Mouse (Mus musculus): ENCODE data around the gene Rgs10. TPM values are rescaled to one million over a fixed set of nuclear protein-coding genes. Genes with fewer than 3 reads are reported as not detected.

Rgs10 gene
- total and polyA plus RNA-seq, 3 experiments = 5.4 to 7.4 (median 6.5) TPM

- in situ Hi-C loops (cut with MboI; ENCODE audit: low pct_ligation_motif_present, low pct_unique_long_range_greater_than_20kb, low sequenced_read_pairs) = no loop called here
- dilution Hi-C loops (cut with MboI; ENCODE audit: extremely low pct_ligation_motif_present, extremely low pct_unique_long_range_greater_than_20kb, low sequenced_read_pairs) = no loop called here
- H3K27me3 ChIP-seq (replicated peaks) = peaks cover 14% of the 10 kb centered on the region
- no peak overlapping the region for H3K4me3 ChIP-seq (replicated peaks in 1 of 3; ENCODE audit: low read depth in 2 of 3, low read length in 2 of 3, poor library complexity in 1 of 3)
- H3K4me1 ChIP-seq (ENCODE audit: control insufficient read depth in 1 of 2, insufficient read depth in 2 of 2) = peaks cover 3 to 12% of the 10 kb centered on the region in 2 experiments; a peak in 2 of 4 replicates
- no peak for TF ChIP-seq MXI1 (IDR thresholded peaks at IDR 0.05; ENCODE audit: low read depth, low read length)
- H3K36me3 ChIP-seq (replicated peaks in 1 of 2; ENCODE audit: control insufficient read depth in 1 of 2, insufficient read depth in 1 of 2, low read length in 1 of 2) = no peaks in the 10 kb centered on the region
- no peak overlapping the region for H3K27ac ChIP-seq (ENCODE audit: insufficient read depth, low read depth)
- H3K9ac ChIP-seq (ENCODE audit: insufficient read depth, low read depth) = no peak overlapping the region
- no peak overlapping the region for H3K4me2 ChIP-seq (ENCODE audit: insufficient read depth, low read depth, poor library complexity, severe bottlenecking)
- no peak for DNase-seq (ENCODE audit: extremely low read depth)
- H3K9me3 ChIP-seq (replicated peaks; ENCODE audit: low read length) = no peaks in the 10 kb centered on the region
- no peaks in the 10 kb centered on the region for H3K79me2 ChIP-seq (replicated peaks; ENCODE audit: control insufficient read depth, extremely low read depth, insufficient read depth, poor library complexity, severe bottlenecking)
These were observed 93.6 kb downstream of the Rgs10 start for GRCm38 (mm10) chr7:128324977-128325376.

Other genes with a start within 250 kb of the Rgs10 start
- 1.0 and 4.1 TPM in 2 replicates for gene Cox6a2, start 212.4 kb downstream of the Rgs10 start, total RNA-seq (2012; rRNA removed)
- gene Cox6a2, start 212.4 kb downstream of the Rgs10 start, total RNA-seq (2014; rRNA removed) = 0.43 and 1.1 TPM in 2 replicates
- gene Cox6a2, start 212.4 kb downstream of the Rgs10 start, polyA plus RNA-seq (2012; ENCODE audit: insufficient read length, low read depth) = 0.70 and 0.98 TPM in 2 replicates
- 10.7 and 11.6 TPM in 2 replicates for gene Armc5, start 181.4 kb downstream of the Rgs10 start, total RNA-seq (2012; rRNA removed)
- gene Armc5, start 181.4 kb downstream of the Rgs10 start, total RNA-seq (2014; rRNA removed) = 5.0 and 6.0 TPM in 2 replicates
- gene Armc5, start 181.4 kb downstream of the Rgs10 start, polyA plus RNA-seq (2012; ENCODE audit: insufficient read length, low read depth) = 12.2 and 14.4 TPM in 2 replicates
- 3.2 TPM in 2 replicates for gene 9130023H24Rik, start 180.7 kb downstream of the Rgs10 start, total RNA-seq (2012; rRNA removed)
- gene 9130023H24Rik, start 180.7 kb downstream of the Rgs10 start, total RNA-seq (2014; rRNA removed) = 2.1 and 2.2 TPM in 2 replicates
- 1.7 and 2.1 TPM in 2 replicates for gene 9130023H24Rik, start 180.7 kb downstream of the Rgs10 start, polyA plus RNA-seq (2012; ENCODE audit: insufficient read length, low read depth)
- gene Tgfb1i1, start 171.9 kb downstream of the Rgs10 start, total RNA-seq (2012; rRNA removed) = 0.17 TPM in 1 of 2 replicates, not detected in the other
- gene Tgfb1i1, start 171.9 kb downstream of the Rgs10 start, total RNA-seq (2014; rRNA removed) = not detected in 2 replicates
- 0.36 and 0.55 TPM in 2 replicates for gene Tgfb1i1, start 171.9 kb downstream of the Rgs10 start, polyA plus RNA-seq (2012; ENCODE audit: insufficient read length, low read depth)
- gene Slc5a2, start 153.1 kb downstream of the Rgs10 start, total RNA-seq (2012; rRNA removed) = 0.21 and 0.25 TPM in 2 replicates
- gene Slc5a2, start 153.1 kb downstream of the Rgs10 start, total RNA-seq (2014; rRNA removed) = not detected in 2 replicates
- not detected in 2 replicates for gene Slc5a2, start 153.1 kb downstream of the Rgs10 start, polyA plus RNA-seq (2012; ENCODE audit: insufficient read length, low read depth)
- gene BC017158, start 120.6 kb downstream of the Rgs10 start, total RNA-seq (2012; rRNA removed) = 6.1 and 8.1 TPM in 2 replicates
- gene BC017158, start 120.6 kb downstream of the Rgs10 start, total RNA-seq (2014; rRNA removed) = 4.7 and 4.9 TPM in 2 replicates
- 11.5 and 14.5 TPM in 2 replicates for gene BC017158, start 120.6 kb downstream of the Rgs10 start, polyA plus RNA-seq (2012; ENCODE audit: insufficient read length, low read depth)
- 42.6 and 43.2 TPM in 2 replicates for gene Tial1, start 43.0 kb upstream of the Rgs10 start, total RNA-seq (2012; rRNA removed)
- gene Tial1, start 43.0 kb upstream of the Rgs10 start, total RNA-seq (2014; rRNA removed) = 52.9 and 53.4 TPM in 2 replicates
- 83.8 and 101 TPM in 2 replicates for gene Tial1, start 43.0 kb upstream of the Rgs10 start, polyA plus RNA-seq (2012; ENCODE audit: insufficient read length, low read depth)
- 0.13 and 0.17 TPM in 2 replicates for gene Bag3, start 104.9 kb upstream of the Rgs10 start, total RNA-seq (2012; rRNA removed)
- gene Bag3, start 104.9 kb upstream of the Rgs10 start, total RNA-seq (2014; rRNA removed) = not detected in 2 replicates
- 0.15 and 0.24 TPM in 2 replicates for gene Bag3, start 104.9 kb upstream of the Rgs10 start, polyA plus RNA-seq (2012; ENCODE audit: insufficient read length, low read depth)
- gene Inpp5f, start 192.6 kb upstream of the Rgs10 start, total RNA-seq (2012; rRNA removed) = 3.5 and 4.0 TPM in 2 replicates
- gene Inpp5f, start 192.6 kb upstream of the Rgs10 start, total RNA-seq (2014; rRNA removed) = 5.5 and 7.3 TPM in 2 replicates
- 5.7 and 6.2 TPM in 2 replicates for gene Inpp5f, start 192.6 kb upstream of the Rgs10 start, polyA plus RNA-seq (2012; ENCODE audit: insufficient read length, low read depth)

Data from CH12.LX (cell line).